In the genomic region with DNA sequence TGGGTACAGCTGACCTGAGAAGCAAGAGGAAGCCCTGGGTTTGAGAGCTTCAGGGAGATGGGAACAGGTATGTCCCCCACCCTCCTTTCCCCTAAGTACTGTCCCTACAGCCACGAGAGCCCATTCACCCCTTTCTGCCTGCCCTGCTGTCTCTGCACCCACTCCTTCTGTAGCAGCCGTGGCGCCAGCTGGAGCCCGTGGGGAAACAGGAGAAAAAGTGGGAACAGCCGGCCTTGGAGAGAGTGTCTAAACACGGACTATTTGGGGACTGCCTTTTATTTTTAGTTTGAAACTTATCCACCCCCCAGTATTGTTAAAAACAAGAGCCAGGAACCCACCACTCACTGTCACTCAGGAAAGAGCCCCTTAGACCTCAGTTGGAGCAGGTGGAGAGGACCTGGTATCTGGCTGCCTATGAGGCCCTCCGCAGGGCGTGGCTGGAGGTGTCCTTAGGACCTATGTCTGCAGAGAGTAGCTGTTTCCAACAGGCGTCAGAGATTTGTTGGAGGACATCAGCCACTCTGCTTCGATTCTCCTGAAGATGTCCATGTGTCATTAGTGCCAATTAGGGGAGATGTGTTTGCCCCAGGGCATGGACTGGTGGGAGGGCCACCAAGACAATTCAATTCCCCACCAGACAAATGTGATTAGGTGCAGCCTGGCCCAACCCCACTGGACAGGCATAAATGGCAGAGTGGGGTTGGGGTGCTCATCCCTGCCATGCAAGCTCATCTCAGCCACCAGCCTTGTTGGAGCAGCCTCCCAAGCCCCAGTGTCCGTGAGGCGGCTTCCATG, we compare ENCODE assay signal across 15 mouse cellular contexts. TPM values are rescaled to one million over a fixed set of nuclear protein-coding genes. Genes with fewer than 3 reads are reported as not detected.
A peak's percentile ranks its signal among the peaks of the same experiment; 100 is the strongest.
DNase-seq lines count a peak whose midpoint lies in the region; ATAC-seq lines count a peak whose summit lies in the region.
"Had no signal": no experiment of that assay in that cellular context is flagged by ENCODE, and none has a peak within 500 bp of the region (broad histone marks: within the 10 kb centered on the region; RNA-seq: fewer than 3 reads in every experiment).

A gene (plus strand): TSS at position 438 of the 795 bp plus-strand sequence.

- no peaks in the 10 kb centered on the region for H3K4me1 ChIP-seq in kidney, embryonic 14.5 days (ENCODE audit: control insufficient read depth, insufficient read depth, low read length)
- H3K4me1 ChIP-seq in midbrain, embryonic 11.5 days (ENCODE audit: control insufficient read depth, insufficient read depth, low read length) = peaks cover 2% of the 10 kb centered on the region; the same call in 1 of the 2 replicates
- H3K4me1 ChIP-seq: liver, embryonic 15.5 days had no signal

- DNase-seq in kidney, postnatal 4 days = no peak
- no peak for DNase-seq in adrenal gland, postnatal 4 days (ENCODE audit: low spot score in 2 of 2)
- peak; percentile 54 to 63 for DNase-seq in layer of hippocampus, postnatal 25 days (ENCODE audit: extremely low spot score in 1 of 2, low spot score in 1 of 2)
- peak; percentile 79 for DNase-seq in right cerebral cortex, postnatal 25 days
- DNase-seq in heart, postnatal 10 days = no peak
- no peak for DNase-seq in midbrain, embryonic 11.5 days (ENCODE audit: low spot score, missing footprints)
- DNase-seq in embryo, embryonic 10 days (ENCODE audit: low spot score) = no peak
- DNase-seq: lung, postnatal 4 days; thymus, postnatal 4 days had no signal

- no peaks in the 10 kb centered on the region for H3K27me3 ChIP-seq in kidney, embryonic 14.5 days (ENCODE audit: control insufficient read depth, insufficient read depth, low read length)
- H3K27me3 ChIP-seq in midbrain, embryonic 11.5 days (ENCODE audit: control insufficient read depth, insufficient read depth, low read length) = no peaks in the 10 kb centered on the region
- H3K27me3 ChIP-seq: liver, embryonic 15.5 days had no signal

- H3K4me2 ChIP-seq in kidney, embryonic 14.5 days (replicated peaks; ENCODE audit: low read depth, low read length) = no peak within 1 kb of the TSS
- no peak within 1 kb of the TSS for H3K4me2 ChIP-seq in midbrain, embryonic 11.5 days
- H3K4me2 ChIP-seq: liver, embryonic 15.5 days had no signal

- intact Hi-C loops in heart, postnatal 10 days (cut with DNase I) = no loop called here

- H3K9ac ChIP-seq in kidney, embryonic 14.5 days (ENCODE audit: low read depth, low read length) = no peak within 1 kb of the TSS
- no peak within 1 kb of the TSS for H3K9ac ChIP-seq in midbrain, embryonic 11.5 days (ENCODE audit: low read length)
- H3K9ac ChIP-seq: liver, embryonic 15.5 days had no signal

- WGBS in kidney, embryonic 14.5 days = 83% methylated on average over 12 of the region's 12 CpGs
- 88% methylated on average over 12 of the region's 12 CpGs for WGBS in midbrain, embryonic 11.5 days

- no peak within 1 kb of the TSS for H3K4me3 ChIP-seq in kidney, embryonic 14.5 days (ENCODE audit: low read length)
- H3K4me3 ChIP-seq in midbrain, embryonic 11.5 days (ENCODE audit: low read depth, low read length) = no peak within 1 kb of the TSS
- H3K4me3 ChIP-seq: liver, embryonic 15.5 days had no signal

- H3K9me3 ChIP-seq in kidney, embryonic 14.5 days (ENCODE audit: control insufficient read depth, low read length) = no peaks in the 10 kb centered on the region
- H3K9me3 ChIP-seq in midbrain, embryonic 11.5 days (ENCODE audit: control insufficient read depth, low read length) = no peaks in the 10 kb centered on the region
- H3K9me3 ChIP-seq: liver, embryonic 15.5 days had no signal

- peak; percentile 39; the same call in 1 of the 2 replicates for ATAC-seq in kidney, embryonic 14.5 days (ENCODE audit: low FRiP score, low TSS enrichment)
- ATAC-seq in midbrain, embryonic 11.5 days (ENCODE audit: low FRiP score) = no peak
- ATAC-seq: CD4-positive, CD25-positive, alpha-beta regulatory T cell, adult 4 months had no signal

- no peaks in the 10 kb centered on the region for H3K36me3 ChIP-seq in kidney, embryonic 14.5 days (ENCODE audit: control insufficient read depth, insufficient read depth, low read length)
- H3K36me3 ChIP-seq in midbrain, embryonic 11.5 days (ENCODE audit: control insufficient read depth, insufficient read depth, low read length) = no peaks in the 10 kb centered on the region
- H3K36me3 ChIP-seq: liver, embryonic 15.5 days had no signal

- no peak within 1 kb of the TSS for H3K27ac ChIP-seq in kidney, embryonic 14.5 days (ENCODE audit: low read depth, low read length)
- H3K27ac ChIP-seq in midbrain, embryonic 11.5 days (ENCODE audit: low read depth, low read length) = no peak within 1 kb of the TSS
- H3K27ac ChIP-seq: kidney, postnatal 0 days; liver, embryonic 15.5 days had no signal

RNA-seq across cellular contexts. Expression of the gene that starts here (rescaled TPM):
- not detected in 2 replicates for polyA plus RNA-seq in kidney, embryonic 14.5 days (2014; fragmentation: Nextera tagmentation; extraction: Ambion mirVana)
- 100 to 1,000 TPM; 515 to 549 TPM for total RNA-seq in adrenal gland, postnatal 4 days (2021)
- under 1 TPM; 0.54 TPM for total RNA-seq in layer of hippocampus, postnatal 25 days (2021)
- total RNA-seq in heart, postnatal 10 days (2021) = 1 to 10 TPM; 2.3 to 2.5 TPM
- 0.48 TPM in 1 of 2 replicates, not detected in the other for polyA plus RNA-seq in midbrain, embryonic 11.5 days (2014; fragmentation: Nextera tagmentation; extraction: Ambion mirVana)
- total RNA-seq: granulocyte monocyte progenitor cell, adult 5-6 weeks; hematopoietic stem cell, adult 5-6 weeks had no signal
- polyA plus RNA-seq: CD4-positive, CD25-positive, alpha-beta regulatory T cell, adult 4 months had no signal

Comparison
In these comparisons a context has a peak if more than half of its experiments do, and no peak if none do; other contexts are left out.
1. RNA of the gene that starts here (total RNA-seq): 515 to 549 TPM in adrenal gland, postnatal 4 days; 2.3 to 2.5 TPM in heart, postnatal 10 days and 0.54 TPM in layer of hippocampus, postnatal 25 days; every median in the first group is over 100 times any median in the second.
2. Peak in ATAC-seq in kidney, embryonic 14.5 days; RNA of the gene not detected or under 1 TPM.
3. Peak in DNase-seq in layer of hippocampus, postnatal 25 days; RNA of the gene not detected or under 1 TPM.